Mouse (Mus musculus) limb, embryonic 14.5 days (tissue): ENCODE results near the gene Rab3d. TPM values are rescaled to one million over a fixed set of nuclear protein-coding genes. Genes with fewer than 3 reads are reported as not detected.

Experiments used
- ATAC-seq: fragments of 200-750 bp; cut with Nextera tagmentation; 2 replicates; pipeline ENCODE4 v1.8.0; 2017; ENCODE audit warnings: low read depth, moderate number of reproducible peaks, moderate TSS enrichment; ENCODE audit not compliant: low FRiP score
- DNase-seq: peaks from one replicate; pipeline ENCODE4 v3.0.0-alpha.2; 2015; ENCODE audit warnings: low spot score
- H3K27ac ChIP-seq: fragments of 300-500 bp; sonication (generic); replicated peaks from 2 replicates; pipeline ENCODE4 v1.5.1; 2014; ENCODE audit warnings: low read depth, mild to moderate bottlenecking, low read length, moderate library complexity, mixed read lengths
- H3K27me3 ChIP-seq: fragments of 300-500 bp; sonication (generic); 2 replicates; pipeline ENCODE4 v1.6.1; 2014; ENCODE audit warnings: low read length, mixed read lengths; ENCODE audit not compliant: control insufficient read depth, insufficient read depth
- H3K36me3 ChIP-seq: fragments of 300-500 bp; sonication (generic); 2 replicates; pipeline ENCODE4 v1.6.1; 2014; ENCODE audit warnings: mild to moderate bottlenecking, low read length, moderate library complexity, mixed read lengths; ENCODE audit not compliant: control insufficient read depth, insufficient read depth
- H3K4me1 ChIP-seq: fragments of 300-500 bp; sonication (generic); 2 replicates; pipeline ENCODE4 v1.6.1; 2014; ENCODE audit warnings: antibody characterized with exemption, low read length, mixed read lengths; ENCODE audit not compliant: control insufficient read depth, insufficient read depth
- H3K4me2 ChIP-seq: fragments of 300-500 bp; sonication (generic); replicated peaks from 2 replicates; pipeline ENCODE4 v1.6.1; 2014; ENCODE audit warnings: low read depth, mild to moderate bottlenecking, low read length, moderate library complexity; ENCODE audit not compliant: severe bottlenecking
- H3K4me3 ChIP-seq: fragments of 300-500 bp; sonication (generic); replicated peaks from 2 replicates; pipeline ENCODE4 v1.5.1; 2014; ENCODE audit warnings: low read length
- H3K9ac ChIP-seq: fragments of 300-500 bp; sonication (generic); 2 replicates; pipeline ENCODE4 v1.6.1; 2014; ENCODE audit warnings: mild to moderate bottlenecking, low read depth, low read length, moderate library complexity; ENCODE audit not compliant: severe bottlenecking
- H3K9me3 ChIP-seq: fragments of 300-500 bp; sonication (generic); 2 replicates; pipeline ENCODE4 v1.6.1; 2016; ENCODE audit warnings: low read length; ENCODE audit not compliant: control insufficient read depth
- POLR2A ChIP-seq: fragments of 200-500 bp; IDR thresholded peaks from 2 replicates; pipeline ENCODE4 v1.8.0; 2012; ENCODE audit warnings: inconsistent platforms, mild to moderate bottlenecking, moderate library complexity, borderline replicate concordance; ENCODE audit not compliant: insufficient read depth, insufficient read length; ENCODE audit errors: extremely low read depth
- WGBS: fragments of 180-500 bp; shearing (Covaris S2); extraction: QIAGEN DNeasy Blood & Tissue Kit; methylation state at CpG from one replicate; pipeline ENCODE4 v1.1.7; 2014; 5-methylcytosine and 5-hydroxymethylcytosine counted together
- polyA plus RNA-seq, 2 experiments: library from polyadenylated mRNA; depleted of rRNA in 1 of 2; stranded (reverse) in 1 of 2; unstranded in 1 of 2; fragments of >200 nt; fragmentation: Nextera tagmentation in 1 of 2; extraction: Ambion mirVana in 1 of 2; gene quantifications; 2 replicates each; pipeline versions ENCODE4 v1.2.1 to v1.2.3; 2012 to 2014

Gene Rab3d
- polyA plus RNA-seq, 2 experiments = 30.7 to 36.3 TPM

- WGBS = 85% methylated on average over 12 of the region's 12 CpGs
- Histone ChIP-seq H3K4me2 (no peak overlapping the region), H3K9ac (no peak overlapping the region), H3K27me3 (no peaks in the 10 kb centered on the region), H3K27ac (no peak overlapping the region), H3K36me3 (no peaks in the 10 kb centered on the region), H3K4me1 (peaks cover 3% of the 10 kb centered on the region; the same call in 1 of the 2 replicates), H3K9me3 (no peaks in the 10 kb centered on the region), H3K4me3 (no peak overlapping the region)
- no peak for DNase-seq
- no peak for TF ChIP-seq POLR2A
- ATAC-seq = no peak
Measured at GRCm38 (mm10) chr9:21934021-21934420, 16.0 kb upstream of the Rab3d start.

GRCm38 (mm10) chr9:21932445-21933137 is 14.6 kb upstream of the Rab3d start:
- Histone ChIP-seq H3K27ac (no peak overlapping the region), H3K4me2 (no peak overlapping the region), H3K27me3 (no peaks in the 10 kb centered on the region), H3K36me3 (no peaks in the 10 kb centered on the region), H3K9ac (no peak overlapping the region), H3K4me1 (peaks cover 3% of the 10 kb centered on the region; the same call in 1 of the 2 replicates), H3K9me3 (no peaks in the 10 kb centered on the region), H3K4me3 (no peak overlapping the region)
- DNase-seq = no peak
- WGBS = 59% methylated on average over 12 of the region's 12 CpGs
- no peak for TF ChIP-seq POLR2A
- no peak for ATAC-seq

GRCm38 (mm10) chr9:21932006-21932405 is 14.0 kb upstream of the Rab3d start:
- Histone ChIP-seq H3K36me3 (no peaks in the 10 kb centered on the region), H3K27ac (no peak overlapping the region), H3K9me3 (no peaks in the 10 kb centered on the region), H3K4me3 (no peak overlapping the region), H3K4me1 (peaks cover 3% of the 10 kb centered on the region; the same call in 1 of the 2 replicates), H3K9ac (no peak overlapping the region), H3K27me3 (no peaks in the 10 kb centered on the region), H3K4me2 (no peak overlapping the region)
- no peak for DNase-seq
- 66% methylated on average over 2 of the region's 2 CpGs for WGBS
- no peak for TF ChIP-seq POLR2A
- no peak for ATAC-seq

GRCm38 (mm10) chr9:21929208-21929607 is 11.2 kb upstream of the Rab3d start:
- TF ChIP-seq POLR2A = no peak
- Histone ChIP-seq H3K27me3 (no peaks in the 10 kb centered on the region), H3K9me3 (no peaks in the 10 kb centered on the region), H3K27ac (no peak overlapping the region), H3K4me3 (no peak overlapping the region), H3K36me3 (peaks cover 5% of the 10 kb centered on the region; the same call in 1 of the 2 replicates), H3K4me2 (no peak overlapping the region), H3K9ac (no peak overlapping the region), H3K4me1 (peaks cover 7% of the 10 kb centered on the region; the same call in 1 of the 2 replicates)
- 73% methylated on average over 3 of the region's 3 CpGs for WGBS
- DNase-seq = no peak
- no peak for ATAC-seq

- ATAC-seq (peak; percentile 98), DNase-seq (peak; percentile 96)
- Histone ChIP-seq H3K27ac (peak within 1 kb of the TSS; percentile 15; the same call in 1 of the 2 replicates), H3K4me1 (peaks cover 7% of the 10 kb centered on the region; the same call in 1 of the 2 replicates), H3K9ac (peak within 1 kb of the TSS; percentile 70), H3K4me3 (peak within 1 kb of the TSS; percentile 48), H3K27me3 (no peaks in the 10 kb centered on the region), H3K36me3 (peaks cover 6% of the 10 kb centered on the region; the same call in 1 of the 2 replicates), H3K4me2 (peak within 1 kb of the TSS; percentile 60), H3K9me3 (no peaks in the 10 kb centered on the region)
- TF ChIP-seq POLR2A = peak; percentile 49; the same call in 1 of the 2 replicates
- 3% methylated on average over 28 of the region's 28 CpGs for WGBS
Measured at GRCm38 (mm10) chr9:21927208-21927753, 9.3 kb upstream of the Rab3d start, which contains the start of the genes Ccdc159 and Tmem205. TSS of gene Ccdc159 (plus strand) at chr9:21927471. TSS of gene Tmem205 (minus strand) at chr9:21927556.
